Mouse (Mus musculus) gastrocnemius, postnatal 14 days (tissue): ENCODE results near the gene Ubqlnl. TPM values are rescaled to one million over a fixed set of nuclear protein-coding genes. Genes with fewer than 3 reads are reported as not detected.

Source experiments
- DNase-seq: peaks from one replicate; pipeline ENCODE4 v3.0.0; 2021; ENCODE audit warnings: mixed read lengths
- intact Hi-C: fragments of 180-260 bp; cut with DNase I; formaldehyde crosslinking; loops from one replicate; pipeline ENCODE4 v1.15.1; 2025; ENCODE audit warnings: low total_unique reads
- long read RNA-seq, 2 experiments: library from polyadenylated mRNA; stranded (forward); transcript quantifications; one replicate each; pipeline ENCODE4 v2.0.0; 2021
- total RNA-seq, 2 experiments: library from RNA; stranded (reverse); gene quantifications; 2 replicates each; pipeline ENCODE4 v1.2.3; 2021

The Ubqlnl gene
- not detected for total RNA-seq
- long read RNA-seq, experiment 1: 0 reads
- long read RNA-seq, experiment 2: 0 reads

GRCm38 (mm10) chr7:104150456-104150855 lies at the start of gene Ubqlnl:
Gene Ubqlnl (minus strand): TSS chr7:104150556.
- intact Hi-C loops: no loop called here
- DNase-seq: no peak

- intact Hi-C loops: no loop called here
Measured at GRCm38 (mm10) chr7:104199822-104200221, 49.5 kb upstream of the Ubqlnl start.

DNA sequence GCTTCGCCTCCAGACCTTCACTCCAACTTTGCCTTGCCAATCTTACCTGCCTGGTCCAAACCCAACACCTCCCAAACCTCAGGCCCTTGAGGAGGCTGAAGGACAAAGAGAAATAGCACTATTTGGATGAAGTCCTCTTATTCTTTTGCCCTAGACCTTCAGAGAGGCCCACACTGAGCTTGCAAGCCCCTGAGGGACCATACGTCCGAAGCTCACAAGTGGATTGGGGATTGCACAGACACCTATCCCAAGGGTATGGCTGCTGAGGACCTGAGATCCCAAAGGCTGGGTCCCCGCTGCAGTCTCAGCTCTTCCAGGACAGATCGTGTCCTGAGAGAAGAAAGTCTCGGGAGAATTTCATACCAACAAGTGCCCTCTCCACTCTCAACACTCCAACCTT lies 45.5 kb upstream of the Ubqlnl start, which contains the start of gene Olfr649:
Gene Olfr649, minus strand, starts transcription at position 101 of the 400 bp plus-strand sequence.
- DNase-seq: no peak
- intact Hi-C loops: no loop called here

More at GRCm38 (mm10) chr7:104199822-104200221, 49.5 kb upstream of the Ubqlnl start:
- DNase-seq: peak; percentile 54

GRCm38 (mm10) chr7:104191275-104191674 lies 40.9 kb upstream of the Ubqlnl start:
- no peak for DNase-seq
- intact Hi-C loops: no loop called here

GRCm38 (mm10) chr7:104183292-104183691 lies 32.9 kb upstream of the Ubqlnl start, which contains the start of gene Olfr648:
Gene Olfr648 (minus strand): TSS chr7:104183392.
- intact Hi-C loops: no loop called here

DNA sequence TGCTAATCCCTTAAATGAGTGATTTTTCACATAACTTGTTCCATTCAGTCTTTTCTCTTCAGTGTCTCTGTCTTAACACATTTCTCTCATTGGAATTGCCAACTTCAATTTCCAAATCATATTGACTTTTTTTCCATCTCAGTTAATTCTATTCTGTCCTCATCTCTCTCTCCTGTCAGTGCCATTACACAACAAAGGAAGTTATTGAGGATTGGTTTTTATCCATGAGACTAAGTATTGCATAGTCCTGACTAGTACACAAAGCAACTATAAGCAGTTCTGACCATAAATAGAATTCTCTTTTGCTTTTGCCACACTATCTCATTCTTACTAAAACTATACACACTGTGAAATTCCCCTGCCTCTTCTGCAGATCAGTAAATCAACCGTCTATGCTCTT lies 28.7 kb upstream of the Ubqlnl start:
- DNase-seq: no peak
- intact Hi-C loops: no loop called here

More at GRCm38 (mm10) chr7:104183292-104183691, 32.9 kb upstream of the Ubqlnl start, which contains the start of gene Olfr648:
- no peak for DNase-seq

- intact Hi-C loops: no loop called here
- DNase-seq: no peak
Measured at GRCm38 (mm10) chr7:104178422-104179054, 28.2 kb upstream of the Ubqlnl start.

DNA sequence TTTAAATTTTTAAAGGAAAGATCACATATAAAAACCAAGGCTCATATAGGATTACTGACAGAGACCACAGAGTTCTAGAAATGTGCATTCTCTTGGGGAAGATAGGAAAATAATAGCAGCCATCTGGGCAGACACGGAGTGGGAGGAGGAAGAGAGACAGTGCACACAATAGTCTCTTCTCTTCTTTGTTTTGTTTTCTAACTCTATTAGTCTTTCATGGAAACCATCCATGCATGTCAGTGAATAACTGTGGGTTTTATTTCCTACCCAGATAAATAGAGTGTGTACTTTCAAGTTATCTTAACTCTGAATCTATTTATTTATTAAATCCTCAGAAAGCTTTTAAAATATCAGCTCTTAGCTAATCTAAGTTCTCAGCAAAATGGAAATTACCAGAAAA lies 24.7 kb upstream of the Ubqlnl start:
- no peak for DNase-seq
- intact Hi-C loops: no loop called here

DNA sequence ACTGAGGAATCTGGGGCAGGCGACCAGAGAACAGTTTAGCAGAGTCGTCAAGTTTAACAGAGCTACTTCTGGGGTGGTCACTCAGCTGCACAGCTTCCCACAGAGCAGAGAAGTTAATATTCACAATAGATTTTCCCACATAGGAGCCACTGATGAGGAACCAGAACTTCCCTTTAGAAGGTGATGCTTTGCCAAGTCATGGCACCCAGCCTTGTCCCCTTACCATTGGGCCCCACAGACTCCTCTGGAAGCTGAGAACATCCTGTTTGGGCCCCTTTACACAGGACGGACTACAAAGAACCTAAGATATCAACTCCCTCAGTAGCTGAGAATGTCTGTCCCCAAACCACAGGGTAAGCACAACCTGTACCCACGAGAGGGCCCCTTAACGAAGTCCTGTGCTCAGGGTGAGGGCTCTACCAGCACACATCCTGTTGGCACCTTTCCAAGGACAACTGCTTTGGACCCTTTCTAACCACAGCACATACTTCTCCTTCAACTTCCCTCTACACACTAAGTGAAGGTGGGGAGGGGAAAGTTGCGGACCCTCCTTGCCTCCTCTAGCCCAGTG lies 19.4 kb upstream of the Ubqlnl start:
- intact Hi-C loops: no loop called here
- DNase-seq: no peak

- DNase-seq: no peak
- intact Hi-C loops: no loop called here
Measured at GRCm38 (mm10) chr7:104167105-104167504, 16.7 kb upstream of the Ubqlnl start.

GRCm38 (mm10) chr7:104143179-104143578 lies 7.2 kb downstream of the Ubqlnl start, which contains the start of gene Ubqln3:
Gene Ubqln3 (minus strand): TSS chr7:104143279.
- intact Hi-C loops: no loop called here
- DNase-seq: no peak

DNA sequence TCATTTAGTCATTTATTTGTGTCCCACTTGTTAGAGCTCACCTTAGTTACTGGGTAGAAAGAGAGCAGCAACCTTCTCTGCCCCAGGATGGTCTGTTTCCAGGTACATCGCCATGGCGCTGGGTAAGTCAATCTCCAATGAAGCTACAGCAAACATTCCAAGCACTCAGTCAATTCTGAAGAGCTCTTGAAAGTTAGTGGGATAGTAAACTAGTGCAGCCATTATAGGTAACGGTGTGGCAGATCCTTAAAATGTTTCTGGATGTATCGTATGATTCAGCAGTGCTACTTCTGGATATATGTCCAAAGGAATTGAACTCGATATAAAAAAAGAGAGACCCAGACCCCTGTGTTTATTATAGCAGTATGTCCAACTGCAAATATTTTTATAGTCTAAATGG lies 13.1 kb downstream of the Ubqlnl start, which contains the start of gene Olfr643:
Gene Olfr643, minus strand, starts transcription at position 101 of the 400 bp plus-strand sequence.
- intact Hi-C loops: no loop called here
- no peak for DNase-seq

DNA sequence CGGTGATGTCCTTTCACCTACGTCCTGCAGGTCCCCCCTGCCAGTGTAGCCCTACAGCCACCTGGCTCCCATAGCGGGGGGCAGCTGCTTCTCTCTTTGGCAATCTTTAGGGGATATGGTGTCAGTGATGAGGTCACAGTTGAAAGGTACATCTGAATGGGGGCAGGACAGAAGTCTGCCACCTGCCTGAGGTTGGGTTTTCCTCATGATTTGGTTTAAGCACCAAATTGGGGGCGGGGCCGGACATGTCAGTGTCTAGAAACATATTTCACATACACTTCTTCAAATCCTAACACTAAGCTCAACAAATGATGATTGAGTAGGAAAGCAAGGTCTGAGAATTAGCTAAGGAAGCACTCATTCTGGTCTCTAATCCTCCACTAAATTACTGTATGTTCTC lies 20.6 kb downstream of the Ubqlnl start, which contains the start of gene Ubqln5:
Gene Ubqln5, minus strand, starts transcription at position 101 of the 400 bp plus-strand sequence.
- intact Hi-C loops: no loop called here
- DNase-seq: no peak

- DNase-seq: no peak
- intact Hi-C loops: no loop called here
Measured at GRCm38 (mm10) chr7:104104757-104104972, 45.7 kb downstream of the Ubqlnl start, which contains the start of gene Olfr646. Gene Olfr646 (plus strand): TSS chr7:104104873.

DNA sequence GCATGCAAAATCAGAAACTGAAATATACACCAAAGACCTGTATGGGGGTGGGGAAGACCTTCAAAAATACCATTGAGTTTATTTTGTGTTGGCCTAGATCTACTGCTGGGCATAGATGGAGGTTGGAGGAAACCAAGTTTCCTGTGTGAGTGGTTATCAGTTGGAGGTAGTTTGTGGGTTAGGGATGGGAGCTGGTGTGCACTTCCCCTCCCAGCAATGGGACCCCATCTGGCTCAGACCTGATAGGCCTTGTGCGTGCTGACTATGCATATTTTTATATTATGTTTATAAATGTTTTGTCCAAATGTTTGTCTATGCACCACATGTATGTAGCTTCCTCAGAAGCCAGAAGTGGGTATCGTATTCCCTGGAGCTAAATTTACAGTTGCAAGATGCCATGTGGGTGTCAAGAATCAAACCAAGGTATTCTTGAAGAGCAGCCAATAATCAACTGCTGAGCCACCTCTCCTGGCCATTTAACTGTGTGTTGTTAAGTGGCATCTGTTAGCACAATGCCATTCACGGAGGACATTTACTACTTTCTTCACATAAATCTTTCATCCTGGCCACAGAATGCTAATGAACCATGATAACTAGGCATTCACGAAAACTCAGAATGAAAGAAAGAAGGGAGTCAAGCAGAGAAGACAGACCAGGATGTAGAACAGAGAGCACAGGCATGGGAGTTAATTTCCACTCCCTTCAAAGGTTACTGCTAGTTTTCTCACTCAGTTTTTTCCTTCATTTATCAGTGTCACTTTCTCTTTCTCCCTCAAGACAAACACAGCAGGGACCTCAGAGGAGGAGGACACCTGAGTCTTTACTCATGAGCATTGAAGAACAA lies 46.2 kb downstream of the Ubqlnl start:
- no peak for DNase-seq
- intact Hi-C loops: no loop called here

Other genes starting within 250 kb of the Ubqlnl start
- not detected for gene Olfr65, start 247.1 kb downstream of the Ubqlnl start, total RNA-seq
- not detected for gene Olfr631, start 221.7 kb downstream of the Ubqlnl start, total RNA-seq
- gene Olfr632, start 216.2 kb downstream of the Ubqlnl start, total RNA-seq: not detected
- gene Olfr633, start 206.1 kb downstream of the Ubqlnl start, total RNA-seq: not detected
- gene Olfr635, start 179.4 kb downstream of the Ubqlnl start, total RNA-seq: not detected
- not detected for gene Olfr638, start 151.8 kb downstream of the Ubqlnl start, total RNA-seq
- not detected for gene Olfr639, start 133.3 kb downstream of the Ubqlnl start, total RNA-seq
- not detected for gene Olfr640, start 125.0 kb downstream of the Ubqlnl start, total RNA-seq
- not detected for gene Olfr641, start 115.1 kb downstream of the Ubqlnl start, total RNA-seq
- not detected for gene Olfr642, start 97.9 kb downstream of the Ubqlnl start, total RNA-seq
- gene 4930516K23Rik, start 89.1 kb downstream of the Ubqlnl start, total RNA-seq: not detected
- not detected for gene Olfr644, start 78.7 kb downstream of the Ubqlnl start, total RNA-seq
- gene Olfr645, start 65.1 kb downstream of the Ubqlnl start, total RNA-seq: not detected
- gene Olfr646, start 45.7 kb downstream of the Ubqlnl start, total RNA-seq: not detected
- not detected for gene Ubqln5, start 20.7 kb downstream of the Ubqlnl start, total RNA-seq
- gene Olfr643, start 13.2 kb downstream of the Ubqlnl start, total RNA-seq: not detected
- gene Ubqln3, start 7.3 kb downstream of the Ubqlnl start, total RNA-seq: not detected
- gene Olfm5, start 14.3 kb upstream of the Ubqlnl start, total RNA-seq: not detected
- not detected for gene Olfr648, start 32.8 kb upstream of the Ubqlnl start, total RNA-seq
- not detected for gene Olfr649, start 45.4 kb upstream of the Ubqlnl start, total RNA-seq
- gene Trim6, start 68.2 kb upstream of the Ubqlnl start, total RNA-seq: under 1 TPM; 0.18 to 0.31 TPM
- gene Trim34a, start 93.9 kb upstream of the Ubqlnl start, total RNA-seq: 1 to 10 TPM; 1.1 to 1.4 TPM
- gene Trim5, start 137.5 kb upstream of the Ubqlnl start, total RNA-seq: under 1 TPM; 0.55 to 0.62 TPM
- gene Trim12a, start 164.9 kb upstream of the Ubqlnl start, total RNA-seq: 1 to 10 TPM; 2.5 TPM
- gene Trim34b, start 178.9 kb upstream of the Ubqlnl start, total RNA-seq: under 1 TPM; 0.14 to 0.24 TPM
- gene Trim12c, start 202.8 kb upstream of the Ubqlnl start, total RNA-seq: 1 to 10 TPM; 2.1 TPM
- not detected for gene Trim30b, start 219.3 kb upstream of the Ubqlnl start, total RNA-seq